In genomic region chr17:72957016-72957415, GRCm38 (mm10) we compare ENCODE assay signal across 19 mouse cellular contexts. TPM values are rescaled to one million over a fixed set of nuclear protein-coding genes. Genes with fewer than 3 reads are reported as not detected.
DNase-seq lines count a peak whose midpoint lies in the region; ATAC-seq and TF ChIP-seq lines count a peak whose summit lies in the region.
"Had no signal": no experiment of that assay in that cellular context is flagged by ENCODE, and none has a peak within 500 bp of the region (broad histone marks: within the 10 kb centered on the region; RNA-seq: fewer than 3 reads in every experiment).

No protein-coding gene starts in this region.

- H3K9ac ChIP-seq in liver, adult 2 months (ENCODE audit: low read depth, low read length) = no peak overlapping the region
- no peak overlapping the region for H3K9ac ChIP-seq in forebrain, embryonic 13.5 days
- H3K9ac ChIP-seq: embryonic facial prominence, embryonic 13.5 days; heart, embryonic 12.5 days; hindbrain, embryonic 15.5 days had no signal

- intact Hi-C loops in gastrocnemius, adult 2 months (cut with DNase I) = no loop called here

- no peak for ATAC-seq in forebrain, embryonic 13.5 days
- ATAC-seq: forebrain, embryonic 14.5 days; inflammation-experienced regulatory T-cells, adult 6 months had no signal

- TF ChIP-seq CTCF in liver, adult 2 months (IDR thresholded peaks at IDR 0.05; ENCODE audit: low read depth, low read length) = no peak
- TF ChIP-seq CTCF in gastrocnemius, adult 2 months (IDR thresholded peaks at IDR 0.05) = no peak
- TF ChIP-seq CTCF in cerebellum, adult 2 months (IDR thresholded peaks at IDR 0.05; ENCODE audit: borderline replicate concordance, insufficient read depth, low read depth, low read length) = no peak

- H3K27ac ChIP-seq in liver, adult 2 months (replicated peaks; ENCODE audit: insufficient read depth, low read depth, low read length) = no peak overlapping the region
- no peak overlapping the region for H3K27ac ChIP-seq in gastrocnemius, adult 2 months
- no peak overlapping the region for H3K27ac ChIP-seq in cerebellum, adult 2 months (ENCODE audit: insufficient read depth, low read length)
- H3K27ac ChIP-seq in forebrain, embryonic 13.5 days = no peak overlapping the region
- H3K27ac ChIP-seq: embryonic facial prominence, embryonic 13.5 days; hindbrain, embryonic 15.5 days had no signal

- DNase-seq in liver, adult 2 months (ENCODE audit: extremely low read depth, low read depth, low spot score) = peak; percentile 93
- DNase-seq in liver (no peak), adipocyte (ENCODE audit: low spot score) (peak; percentile 65)
- peak; percentile 7 for DNase-seq in induced T-regulatory cell, adult 2 months (ENCODE audit: low read depth)
- peak; percentile 79 for DNase-seq in large intestine, adult 2 months (ENCODE audit: low read depth, low spot score)
- DNase-seq in gastrocnemius, adult 2 months = no peak
- no peak for DNase-seq in cerebellum, adult 2 months
- DNase-seq: adrenal gland, postnatal 14 days; cerebellum, adult 11-12 months; cerebellum, adult 9-11 months; cerebellum, postnatal 36 days; gastrocnemius, postnatal 36 days had no signal

- no peak overlapping the region for H3K4me2 ChIP-seq in forebrain, embryonic 13.5 days
- H3K4me2 ChIP-seq: embryonic facial prominence, embryonic 13.5 days; heart, embryonic 12.5 days; hindbrain, embryonic 15.5 days had no signal

- no peak overlapping the region for H3K4me3 ChIP-seq in liver, adult 2 months (ENCODE audit: insufficient read depth, low read depth, low read length)
- H3K4me3 ChIP-seq in gastrocnemius, adult 2 months = no peak overlapping the region
- H3K4me3 ChIP-seq in cerebellum, adult 2 months (replicated peaks; ENCODE audit: insufficient read depth, low read depth, low read length) = no peak overlapping the region
- H3K4me3 ChIP-seq in forebrain, embryonic 13.5 days = no peak overlapping the region
- H3K4me3 ChIP-seq: embryonic facial prominence, embryonic 13.5 days; heart, embryonic 12.5 days; hindbrain, embryonic 15.5 days had no signal

- no peaks in the 10 kb centered on the region for H3K79me2 ChIP-seq in liver, adult 2 months (ENCODE audit: control insufficient read depth, insufficient read depth, low read length)

- WGBS in liver, adult 2 months = 25% methylated on average over 6 of the region's 6 CpGs
- WGBS in large intestine, adult 2 months = 24% methylated on average over 6 of the region's 6 CpGs
- WGBS in cerebellum, adult 2 months = 77% methylated on average over 6 of the region's 6 CpGs
- 91% methylated on average over 6 of the region's 6 CpGs for WGBS in forebrain, embryonic 13.5 days

- H3K27me3 ChIP-seq in liver, adult 2 months (ENCODE audit: control insufficient read depth, insufficient read depth, low read length) = no peaks in the 10 kb centered on the region
- no peaks in the 10 kb centered on the region for H3K27me3 ChIP-seq in cerebellum, adult 2 months (ENCODE audit: control insufficient read depth, insufficient read depth, low read length)
- no peaks in the 10 kb centered on the region for H3K27me3 ChIP-seq in forebrain, embryonic 13.5 days
- H3K27me3 ChIP-seq: embryonic facial prominence, embryonic 13.5 days; heart, embryonic 12.5 days; hindbrain, embryonic 15.5 days had no signal

- TF ChIP-seq POLR2A in liver, adult 2 months (IDR thresholded peaks at IDR 0.05; ENCODE audit: extremely low read depth, insufficient read depth, low read length) = no peak
- no peak for TF ChIP-seq POLR2A in cerebellum, adult 2 months (IDR thresholded peaks at IDR 0.05; ENCODE audit: borderline replicate concordance, insufficient read depth, low read length)

- no peaks in the 10 kb centered on the region for H3K36me3 ChIP-seq in liver, adult 2 months (ENCODE audit: control insufficient read depth, insufficient read depth, low read length)
- H3K36me3 ChIP-seq in forebrain, embryonic 13.5 days (ENCODE audit: poor library complexity, severe bottlenecking) = no peaks in the 10 kb centered on the region
- H3K36me3 ChIP-seq: embryonic facial prominence, embryonic 13.5 days; heart, embryonic 12.5 days; hindbrain, embryonic 15.5 days had no signal

- no peaks in the 10 kb centered on the region for H3K9me3 ChIP-seq in forebrain, embryonic 13.5 days (replicated peaks)
- H3K9me3 ChIP-seq: embryonic facial prominence, embryonic 13.5 days; heart, embryonic 12.5 days; hindbrain, embryonic 15.5 days had no signal

- 0 out of 2 replicates have a peak, but pooled peaks cover 2% of the 10 kb centered on the region for H3K4me1 ChIP-seq in liver, adult 2 months (ENCODE audit: control insufficient read depth, insufficient read depth, low read length)
- no peaks in the 10 kb centered on the region for H3K4me1 ChIP-seq in cerebellum, adult 2 months (ENCODE audit: control insufficient read depth, insufficient read depth, low read length)
- H3K4me1 ChIP-seq in forebrain, embryonic 13.5 days = no peaks in the 10 kb centered on the region

RNA-seq across cellular contexts. Expression of gene Lbh, which starts 38.9 kb away (rescaled TPM):
- 3.6 and 5.1 TPM in 2 replicates for total RNA-seq in liver, adult 2 months (2014; rRNA removed)
- polyA plus RNA-seq in liver, adult 2 months (2012; rRNA removed) = 9.6 and 9.8 TPM in 2 replicates
- polyA plus RNA-seq in large intestine, adult 2 months (2012; rRNA removed) = 55.2 and 59.1 TPM in 2 replicates
- 1 to 10 TPM; 5.5 to 8.3 TPM for total RNA-seq in gastrocnemius, adult 2 months (2021)
- 42.9 and 50.2 TPM in 2 replicates for polyA plus RNA-seq in cerebellum, adult 2 months (2012; rRNA removed)
- 5.3 and 5.6 TPM in 2 replicates for polyA plus RNA-seq in forebrain, embryonic 13.5 days (2015; fragmentation: Nextera tagmentation; extraction: Ambion mirVana)
- total RNA-seq: MEL had no signal

Comparison
In these comparisons a context has a peak if more than half of its experiments do, and no peak if none do; other contexts are left out.
1. DNase-seq: peak in liver, adult 2 months (single experiment), adipocyte (single experiment), induced T-regulatory cell, adult 2 months (single experiment) and large intestine, adult 2 months (single experiment); none in liver (single experiment), gastrocnemius, adult 2 months (single experiment) and cerebellum, adult 2 months (0 of 2).